Mouse (Mus musculus) left cerebral cortex, postnatal 4 days (tissue): ENCODE measurements around the gene Adgrb3. TPM values are rescaled to one million over a fixed set of nuclear protein-coding genes. Genes with fewer than 3 reads are reported as not detected.
"Not testable (repeated sequence)": the region's sequence is repeated elsewhere in the genome, so short reads cannot be mapped to it uniquely, and the experiment has no call there.

ENCODE experiments used
- DNase-seq: peaks from one replicate; pipeline ENCODE4 v3.0.0-alpha.2; 2022
- intact Hi-C: fragments of 180-260 bp; cut with DNase I; formaldehyde crosslinking; loops from one replicate; pipeline ENCODE4 v1.15.1; 2025
- total RNA-seq, 2 experiments: library from RNA; stranded (reverse); gene quantifications; 2 replicates each; pipeline ENCODE4 v1.2.3; 2021

Gene Adgrb3
- total RNA-seq, 2 experiments from 2014 or later = 152 to 155 TPM

- DNase-seq = peak; percentile 14
- intact Hi-C loops = no loop called here
Measured at GRCm38 (mm10) chr1:25042091-25042490, 787.4 kb downstream of the Adgrb3 start.

GRCm38 (mm10) chr1:25034161-25034560 lies 795.3 kb downstream of the Adgrb3 start:
- DNase-seq = peak; percentile 37
- intact Hi-C loops = no loop called here

GRCm38 (mm10) chr1:25033155-25034095 lies 796.1 kb downstream of the Adgrb3 start:
- intact Hi-C loops = no loop called here
- peak; percentile 62 for DNase-seq

- no peak for DNase-seq
- intact Hi-C loops = no loop called here
Measured at GRCm38 (mm10) chr1:25023156-25023555, 806.4 kb downstream of the Adgrb3 start.

- DNase-seq, intact Hi-C loops: not testable (repeated sequence)
Measured at GRCm38 (mm10) chr1:25017851-25018250, 811.7 kb downstream of the Adgrb3 start.
